Mouse (Mus musculus): ENCODE data around the gene Ly6g6f. TPM values are rescaled to one million over a fixed set of nuclear protein-coding genes. Genes with fewer than 3 reads are reported as not detected.

The Ly6g6f gene
- polyA plus RNA-seq, 2 experiments: 5.0 to 5.1 TPM

DNA sequence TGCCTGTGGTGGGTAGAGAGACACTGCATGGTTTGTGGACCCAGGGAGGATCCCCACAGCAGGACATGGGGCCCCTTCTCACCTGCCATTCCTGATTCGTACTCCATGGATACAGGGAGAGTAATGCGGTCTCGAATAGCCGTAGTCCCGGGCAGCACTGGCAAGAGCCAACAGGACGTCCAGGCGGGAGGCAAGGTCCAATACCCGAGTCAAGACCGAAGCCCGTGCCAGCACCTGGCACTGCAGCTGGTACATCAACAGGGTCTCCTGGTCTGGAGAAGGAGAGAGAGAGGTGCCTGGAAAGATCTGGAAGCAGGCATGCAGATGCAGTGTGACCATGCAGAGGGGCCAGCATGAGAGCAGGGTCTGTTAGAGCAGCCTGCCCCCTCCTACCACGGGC lies 54.1 kb downstream of the Ly6g6f start:
- 83% methylated on average over 11 of the region's 11 CpGs for WGBS (ENCODE audit: insufficient replicate concordance)
- Histone ChIP-seq H3K36me3 (replicated peaks; ENCODE audit: control insufficient read depth, insufficient read depth, low read depth) (no peaks in the 10 kb centered on the region), H3K9ac (replicated peaks) (no peak overlapping the region), H3K27ac (no peak overlapping the region), H3K4me1 (replicated peaks; ENCODE audit: control insufficient read depth in 2 of 2, insufficient read depth in 2 of 2, low read length in 1 of 2) (peaks cover 6 to 17% of the 10 kb centered on the region in 2 experiments), H3K9me3 (ENCODE audit: control insufficient read depth, low read length) (no peaks in the 10 kb centered on the region), H3K27me3 (ENCODE audit: control insufficient read depth, insufficient read depth, low read length) (no peaks in the 10 kb centered on the region), H3K4me2 (ENCODE audit: low read depth) (no peak overlapping the region), H3K4me3 (ENCODE audit: insufficient read depth in 1 of 2, low read depth in 2 of 2, low read length in 2 of 2) (no peak overlapping the region)
- TF ChIP-seq EP300 (IDR thresholded peaks at IDR 0.05; ENCODE audit: low read depth): no peak
- DNase-seq (ENCODE audit: low read depth in 3 of 3, low spot score in 3 of 3): no peak
- ATAC-seq (ENCODE audit: insufficient read depth): no peak

Other genes with a start within 250 kb of the Ly6g6f start
Only the 30 nearest of the 46 such genes appear.
- 1.5 and 3.5 TPM in 2 replicates for gene Hspa1b, start 126.4 kb downstream of the Ly6g6f start, polyA plus RNA-seq (2012; rRNA removed)
- gene Hspa1b, start 126.4 kb downstream of the Ly6g6f start, polyA plus RNA-seq (2014; fragmentation: Nextera tagmentation; extraction: Ambion mirVana): not detected in 2 replicates
- not detected in 2 replicates for gene Gm20481, start 115.7 kb downstream of the Ly6g6f start, polyA plus RNA-seq (2012; rRNA removed)
- gene Gm20481, start 115.7 kb downstream of the Ly6g6f start, polyA plus RNA-seq (2014; fragmentation: Nextera tagmentation; extraction: Ambion mirVana): not detected in 2 replicates
- 0.90 and 2.5 TPM in 2 replicates for gene Hspa1a, start 113.5 kb downstream of the Ly6g6f start, polyA plus RNA-seq (2012; rRNA removed)
- 0.38 and 0.41 TPM in 2 replicates for gene Hspa1a, start 113.5 kb downstream of the Ly6g6f start, polyA plus RNA-seq (2014; fragmentation: Nextera tagmentation; extraction: Ambion mirVana)
- 0.02 TPM in 1 of 2 replicates, not detected in the other for gene Hspa1l, start 112.9 kb downstream of the Ly6g6f start, polyA plus RNA-seq (2012; rRNA removed)
- gene Hspa1l, start 112.9 kb downstream of the Ly6g6f start, polyA plus RNA-seq (2014; fragmentation: Nextera tagmentation; extraction: Ambion mirVana): 0.19 and 0.25 TPM in 2 replicates
- 81.5 and 121 TPM in 2 replicates for gene Lsm2, start 103.7 kb downstream of the Ly6g6f start, polyA plus RNA-seq (2012; rRNA removed)
- 122 and 132 TPM in 2 replicates for gene Lsm2, start 103.7 kb downstream of the Ly6g6f start, polyA plus RNA-seq (2014; fragmentation: Nextera tagmentation; extraction: Ambion mirVana)
- gene Vars, start 84.6 kb downstream of the Ly6g6f start, polyA plus RNA-seq (2012; rRNA removed): 58.2 and 67.6 TPM in 2 replicates
- gene Vars, start 84.6 kb downstream of the Ly6g6f start, polyA plus RNA-seq (2014; fragmentation: Nextera tagmentation; extraction: Ambion mirVana): 61.7 and 77.3 TPM in 2 replicates
- 0.12 and 0.18 TPM in 2 replicates for gene Vwa7, start 69.0 kb downstream of the Ly6g6f start, polyA plus RNA-seq (2012; rRNA removed)
- gene Vwa7, start 69.0 kb downstream of the Ly6g6f start, polyA plus RNA-seq (2014; fragmentation: Nextera tagmentation; extraction: Ambion mirVana): 0.09 TPM in 1 of 2 replicates, not detected in the other
- gene Sapcd1, start 57.6 kb downstream of the Ly6g6f start, polyA plus RNA-seq (2012; rRNA removed): 2.3 and 2.7 TPM in 2 replicates
- gene Sapcd1, start 57.6 kb downstream of the Ly6g6f start, polyA plus RNA-seq (2014; fragmentation: Nextera tagmentation; extraction: Ambion mirVana): 2.5 and 2.7 TPM in 2 replicates
- 3.3 and 4.3 TPM in 2 replicates for gene Msh5, start 38.9 kb downstream of the Ly6g6f start, polyA plus RNA-seq (2012; rRNA removed)
- gene Msh5, start 38.9 kb downstream of the Ly6g6f start, polyA plus RNA-seq (2014; fragmentation: Nextera tagmentation; extraction: Ambion mirVana): 2.3 and 2.9 TPM in 2 replicates
- 76.4 and 78.0 TPM in 2 replicates for gene Clic1, start 35.6 kb downstream of the Ly6g6f start, polyA plus RNA-seq (2012; rRNA removed)
- 38.1 and 39.9 TPM in 2 replicates for gene Clic1, start 35.6 kb downstream of the Ly6g6f start, polyA plus RNA-seq (2014; fragmentation: Nextera tagmentation; extraction: Ambion mirVana)
- gene Ddah2, start 26.6 kb downstream of the Ly6g6f start, polyA plus RNA-seq (2012; rRNA removed): 12.0 and 12.3 TPM in 2 replicates
- 16.1 and 17.3 TPM in 2 replicates for gene Ddah2, start 26.6 kb downstream of the Ly6g6f start, polyA plus RNA-seq (2014; fragmentation: Nextera tagmentation; extraction: Ambion mirVana)
- 0.26 and 0.48 TPM in 2 replicates for gene Ly6g6c, start 20.2 kb downstream of the Ly6g6f start, polyA plus RNA-seq (2012; rRNA removed)
- 0.24 and 0.37 TPM in 2 replicates for gene Ly6g6c, start 20.2 kb downstream of the Ly6g6f start, polyA plus RNA-seq (2014; fragmentation: Nextera tagmentation; extraction: Ambion mirVana)
- gene Mpig6b, start 19.4 kb downstream of the Ly6g6f start, polyA plus RNA-seq (2012; rRNA removed): 2.3 and 2.6 TPM in 2 replicates
- 4.0 and 6.6 TPM in 2 replicates for gene Mpig6b, start 19.4 kb downstream of the Ly6g6f start, polyA plus RNA-seq (2014; fragmentation: Nextera tagmentation; extraction: Ambion mirVana)
- gene Ly6g6e, start 8.7 kb downstream of the Ly6g6f start, polyA plus RNA-seq (2012; rRNA removed): 0.08 and 0.32 TPM in 2 replicates
- not detected in 2 replicates for gene Ly6g6e, start 8.7 kb downstream of the Ly6g6f start, polyA plus RNA-seq (2014; fragmentation: Nextera tagmentation; extraction: Ambion mirVana)
- gene Ly6g6d, start 7.5 kb downstream of the Ly6g6f start, polyA plus RNA-seq (2012; rRNA removed): 0.95 and 1.2 TPM in 2 replicates
- 0.28 and 0.77 TPM in 2 replicates for gene Ly6g6d, start 7.5 kb downstream of the Ly6g6f start, polyA plus RNA-seq (2014; fragmentation: Nextera tagmentation; extraction: Ambion mirVana)
- gene Abhd16a, start 3.7 kb upstream of the Ly6g6f start, polyA plus RNA-seq (2012; rRNA removed): 29.1 and 30.0 TPM in 2 replicates
- gene Abhd16a, start 3.7 kb upstream of the Ly6g6f start, polyA plus RNA-seq (2014; fragmentation: Nextera tagmentation; extraction: Ambion mirVana): 42.3 and 44.3 TPM in 2 replicates
- not detected in 2 replicates for gene Ly6g5c, start 22.7 kb upstream of the Ly6g6f start, polyA plus RNA-seq (2012; rRNA removed)
- gene Ly6g5c, start 22.7 kb upstream of the Ly6g6f start, polyA plus RNA-seq (2014; fragmentation: Nextera tagmentation; extraction: Ambion mirVana): not detected in 2 replicates
- gene Ly6g5b, start 29.8 kb upstream of the Ly6g6f start, polyA plus RNA-seq (2012; rRNA removed): 0.57 and 0.70 TPM in 2 replicates
- gene Ly6g5b, start 29.8 kb upstream of the Ly6g6f start, polyA plus RNA-seq (2014; fragmentation: Nextera tagmentation; extraction: Ambion mirVana): 0.27 TPM in 1 of 2 replicates, not detected in the other
- 8.9 and 10.0 TPM in 2 replicates for gene Gpank1, start 35.8 kb upstream of the Ly6g6f start, polyA plus RNA-seq (2012; rRNA removed)
- gene Gpank1, start 35.8 kb upstream of the Ly6g6f start, polyA plus RNA-seq (2014; fragmentation: Nextera tagmentation; extraction: Ambion mirVana): 12.2 and 12.7 TPM in 2 replicates
- gene Csnk2b, start 36.4 kb upstream of the Ly6g6f start, polyA plus RNA-seq (2012; rRNA removed): 79.2 and 106 TPM in 2 replicates
- gene Csnk2b, start 36.4 kb upstream of the Ly6g6f start, polyA plus RNA-seq (2014; fragmentation: Nextera tagmentation; extraction: Ambion mirVana): 127 and 142 TPM in 2 replicates
- gene D17H6S53E, start 40.8 kb upstream of the Ly6g6f start, polyA plus RNA-seq (2012; rRNA removed): 0.75 and 1.5 TPM in 2 replicates
- 1.3 and 1.5 TPM in 2 replicates for gene D17H6S53E, start 40.8 kb upstream of the Ly6g6f start, polyA plus RNA-seq (2014; fragmentation: Nextera tagmentation; extraction: Ambion mirVana)
- gene Apom, start 46.4 kb upstream of the Ly6g6f start, polyA plus RNA-seq (2012; rRNA removed): 285 and 317 TPM in 2 replicates
- gene Apom, start 46.4 kb upstream of the Ly6g6f start, polyA plus RNA-seq (2014; fragmentation: Nextera tagmentation; extraction: Ambion mirVana): 750 and 763 TPM in 2 replicates
- 45.7 and 48.1 TPM in 2 replicates for gene Bag6, start 49.6 kb upstream of the Ly6g6f start, polyA plus RNA-seq (2012; rRNA removed)
- gene Bag6, start 49.6 kb upstream of the Ly6g6f start, polyA plus RNA-seq (2014; fragmentation: Nextera tagmentation; extraction: Ambion mirVana): 22.9 and 30.5 TPM in 2 replicates
- 61.4 and 67.5 TPM in 2 replicates for gene Prrc2a, start 79.3 kb upstream of the Ly6g6f start, polyA plus RNA-seq (2012; rRNA removed)
- 33.4 and 46.0 TPM in 2 replicates for gene Prrc2a, start 79.3 kb upstream of the Ly6g6f start, polyA plus RNA-seq (2014; fragmentation: Nextera tagmentation; extraction: Ambion mirVana)
- gene Aif1, start 90.5 kb upstream of the Ly6g6f start, polyA plus RNA-seq (2012; rRNA removed): 3.1 and 8.1 TPM in 2 replicates
- gene Aif1, start 90.5 kb upstream of the Ly6g6f start, polyA plus RNA-seq (2014; fragmentation: Nextera tagmentation; extraction: Ambion mirVana): 18.6 and 20.7 TPM in 2 replicates
- gene Lst1, start 102.8 kb upstream of the Ly6g6f start, polyA plus RNA-seq (2012; rRNA removed): 25.6 and 37.4 TPM in 2 replicates
- 32.8 and 37.7 TPM in 2 replicates for gene Lst1, start 102.8 kb upstream of the Ly6g6f start, polyA plus RNA-seq (2014; fragmentation: Nextera tagmentation; extraction: Ambion mirVana)
- 0.47 and 0.70 TPM in 2 replicates for gene Ltb, start 108.8 kb upstream of the Ly6g6f start, polyA plus RNA-seq (2012; rRNA removed)
- gene Ltb, start 108.8 kb upstream of the Ly6g6f start, polyA plus RNA-seq (2014; fragmentation: Nextera tagmentation; extraction: Ambion mirVana): 0.28 and 0.64 TPM in 2 replicates
- 0.42 and 0.73 TPM in 2 replicates for gene Tnf, start 116.4 kb upstream of the Ly6g6f start, polyA plus RNA-seq (2012; rRNA removed)
- gene Tnf, start 116.4 kb upstream of the Ly6g6f start, polyA plus RNA-seq (2014; fragmentation: Nextera tagmentation; extraction: Ambion mirVana): 0.15 and 0.43 TPM in 2 replicates
- 0.04 and 0.07 TPM in 2 replicates for gene Lta, start 119.7 kb upstream of the Ly6g6f start, polyA plus RNA-seq (2012; rRNA removed)
- gene Lta, start 119.7 kb upstream of the Ly6g6f start, polyA plus RNA-seq (2014; fragmentation: Nextera tagmentation; extraction: Ambion mirVana): not detected in 2 replicates
- 0.19 and 0.21 TPM in 2 replicates for gene Gm16181, start 135.2 kb upstream of the Ly6g6f start, polyA plus RNA-seq (2012; rRNA removed)
- gene Gm16181, start 135.2 kb upstream of the Ly6g6f start, polyA plus RNA-seq (2014; fragmentation: Nextera tagmentation; extraction: Ambion mirVana): not detected in 2 replicates